Mouse (Mus musculus) midbrain, embryonic 10.5 days (tissue): ENCODE measurements at regions not wholly inside any gene's neighbourhood (a gene's known extent, or its start where the extent isn't known, plus 50 kb on each side); places are given as distances from the start of the nearest gene placed in this dataset.

Experiments
- DNase-seq: peaks from one replicate; pipeline ENCODE4 v3.0.0-alpha.2; 2017; ENCODE audit warnings: low spot score
- H3K27ac ChIP-seq: fragments of 300-500 bp; sonication (generic); replicated peaks from 2 replicates; pipeline ENCODE4 v1.5.1; 2016; ENCODE audit warnings: mild to moderate bottlenecking
- H3K27me3 ChIP-seq: fragments of 300-500 bp; sonication (generic); 2 replicates; pipeline ENCODE4 v1.6.1; 2016; ENCODE audit warnings: low read depth, mild to moderate bottlenecking; ENCODE audit not compliant: poor library complexity, severe bottlenecking
- H3K36me3 ChIP-seq: fragments of 300-500 bp; sonication (generic); 2 replicates; pipeline ENCODE4 v1.6.1; 2016; ENCODE audit warnings: mild to moderate bottlenecking, moderate library complexity
- H3K4me1 ChIP-seq: fragments of 300-500 bp; sonication (generic); 2 replicates; pipeline ENCODE4 v1.6.1; 2016
- H3K4me3 ChIP-seq: fragments of 300-500 bp; sonication (generic); 2 replicates; pipeline ENCODE4 v1.5.1; 2016; ENCODE audit warnings: mild to moderate bottlenecking, moderate library complexity
- H3K9me3 ChIP-seq: fragments of 300-500 bp; sonication (generic); replicated peaks from 2 replicates; pipeline ENCODE4 v1.6.1; 2016; ENCODE audit warnings: mild to moderate bottlenecking
- WGBS: fragments of 180-500 bp; shearing (Covaris S2); methylation state at CpG from one replicate; pipeline ENCODE4 v1.1.7; 2016; 5-methylcytosine and 5-hydroxymethylcytosine counted together

- 89% methylated on average over 7 of the region's 7 CpGs for WGBS
- no peaks in the 10 kb centered on the region for H3K4me1 ChIP-seq
- H3K9me3 ChIP-seq: no peaks in the 10 kb centered on the region
- no peaks in the 10 kb centered on the region for H3K36me3 ChIP-seq
- no peak overlapping the region for H3K4me3 ChIP-seq
- H3K27ac ChIP-seq: no peak overlapping the region
- H3K27me3 ChIP-seq: no peaks in the 10 kb centered on the region
- no peak for DNase-seq
Measured at GRCm38 (mm10) chr4:54852991-54853925, 91.6 kb upstream of the Zfp462 start.

- H3K27ac ChIP-seq: no peak overlapping the region
- DNase-seq: no peak
- H3K36me3 ChIP-seq: no peaks in the 10 kb centered on the region
- H3K9me3 ChIP-seq: no peaks in the 10 kb centered on the region
- WGBS: 94% methylated on average over 3 of the region's 3 CpGs
- H3K4me3 ChIP-seq: no peak overlapping the region
- no peaks in the 10 kb centered on the region for H3K27me3 ChIP-seq
- no peaks in the 10 kb centered on the region for H3K4me1 ChIP-seq
Measured at GRCm38 (mm10) chr4:54858604-54859003, 86.2 kb upstream of the Zfp462 start.

GRCm38 (mm10) chr4:54866062-54866461, 78.8 kb upstream of the Zfp462 start:
- Histone ChIP-seq H3K27ac (no peak overlapping the region), H3K36me3 (no peaks in the 10 kb centered on the region), H3K4me1 (peaks cover 7% of the 10 kb centered on the region), H3K9me3 (no peaks in the 10 kb centered on the region), H3K27me3 (no peaks in the 10 kb centered on the region), H3K4me3 (no peak overlapping the region)
- 38% methylated on average over 2 of the region's 2 CpGs for WGBS
- DNase-seq: no peak

- no peaks in the 10 kb centered on the region for H3K27me3 ChIP-seq
- no peaks in the 10 kb centered on the region for H3K9me3 ChIP-seq
- no peaks in the 10 kb centered on the region for H3K36me3 ChIP-seq
- DNase-seq: no peak
- no peaks in the 10 kb centered on the region for H3K4me1 ChIP-seq
- H3K4me3 ChIP-seq: no peak overlapping the region
- WGBS: 94% methylated on average over 13 of the region's 13 CpGs
- no peak overlapping the region for H3K27ac ChIP-seq
Measured at GRCm38 (mm10) chr4:54874136-54874827, 70.6 kb upstream of the Zfp462 start.

- Histone ChIP-seq H3K9me3 (no peaks in the 10 kb centered on the region), H3K27ac (no peak overlapping the region), H3K27me3 (no peaks in the 10 kb centered on the region), H3K4me3 (no peak overlapping the region), H3K4me1 (no peaks in the 10 kb centered on the region), H3K36me3 (no peaks in the 10 kb centered on the region)
- 94% methylated on average over 8 of the region's 8 CpGs for WGBS
- no peak for DNase-seq
Measured at GRCm38 (mm10) chr4:54875506-54875905, 69.3 kb upstream of the Zfp462 start.

GRCm38 (mm10) chr4:54877361-54877760, 67.5 kb upstream of the Zfp462 start:
- H3K27me3 ChIP-seq: no peaks in the 10 kb centered on the region
- no peaks in the 10 kb centered on the region for H3K36me3 ChIP-seq
- H3K4me3 ChIP-seq: no peak overlapping the region
- H3K9me3 ChIP-seq: no peaks in the 10 kb centered on the region
- H3K27ac ChIP-seq: no peak overlapping the region
- 87% methylated on average over 2 of the region's 2 CpGs for WGBS
- no peaks in the 10 kb centered on the region for H3K4me1 ChIP-seq
- no peak for DNase-seq

- Histone ChIP-seq H3K4me1 (no peaks in the 10 kb centered on the region), H3K27ac (no peak overlapping the region), H3K9me3 (no peaks in the 10 kb centered on the region), H3K36me3 (no peaks in the 10 kb centered on the region), H3K27me3 (no peaks in the 10 kb centered on the region), H3K4me3 (no peak overlapping the region)
- DNase-seq: no peak
- WGBS: 91% methylated on average over 3 of the region's 3 CpGs
Measured at GRCm38 (mm10) chr4:54878531-54878930, 66.3 kb upstream of the Zfp462 start.

GRCm38 (mm10) chr4:54893288-54893687, 51.6 kb upstream of the Zfp462 start:
- no peaks in the 10 kb centered on the region; the same call in 1 of the 2 replicates for H3K4me1 ChIP-seq
- no peak overlapping the region for H3K4me3 ChIP-seq
- 88% methylated on average over 5 of the region's 5 CpGs for WGBS
- DNase-seq: no peak
- H3K36me3 ChIP-seq: no peaks in the 10 kb centered on the region
- no peaks in the 10 kb centered on the region for H3K9me3 ChIP-seq
- H3K27me3 ChIP-seq: no peaks in the 10 kb centered on the region
- H3K27ac ChIP-seq: peak overlapping the region; percentile 38; the same call in 1 of the 2 replicates
